Mouse (Mus musculus): ENCODE results near the gene Alpl. TPM values are rescaled to one million over a fixed set of nuclear protein-coding genes. Genes with fewer than 3 reads are reported as not detected.
A peak's percentile ranks its signal among the peaks of the same experiment; 100 is the strongest.

Alpl gene
- polyA plus RNA-seq, 2 experiments, result 5.1 TPM

DNA sequence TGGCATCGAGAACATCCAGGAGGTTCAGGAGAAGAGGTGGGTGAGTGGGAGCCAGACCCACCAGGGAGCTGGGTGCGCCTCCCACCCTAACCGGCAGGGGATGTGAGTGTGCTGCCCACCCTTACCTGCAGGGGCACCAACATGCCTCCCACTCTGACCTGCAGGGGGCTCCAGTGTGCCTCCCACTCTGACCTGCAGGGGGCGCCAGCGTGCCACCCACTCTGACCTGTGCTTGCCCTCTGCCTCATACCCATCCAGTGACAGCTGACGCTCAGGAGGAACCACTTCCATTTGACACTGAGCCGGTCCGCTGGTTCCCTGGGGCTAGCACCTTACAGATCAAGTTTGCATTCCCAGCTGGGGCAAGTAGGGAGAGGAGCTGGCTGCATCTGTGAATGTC is 71.4 kb downstream of the Alpl start:
- H3K36me3 ChIP-seq (replicated peaks; ENCODE audit: control insufficient read depth, insufficient read depth, low read depth), result no peaks in the 10 kb centered on the region
- TF ChIP-seq CTCF (IDR thresholded peaks at IDR 0.05; ENCODE audit: low read depth), result peak; percentile 100
- no peak for TF ChIP-seq EP300 (IDR thresholded peaks at IDR 0.05; ENCODE audit: low read depth)
- DNase-seq (ENCODE audit: low read depth in 3 of 3, low spot score in 3 of 3), result peak in 2 of 3 experiments; percentile 30 to 38
- H3K27ac ChIP-seq, result no peak overlapping the region
- no peaks in the 10 kb centered on the region for H3K9me3 ChIP-seq (ENCODE audit: control insufficient read depth, low read length)
- peak overlapping the region; percentile 2 to 28; a peak in 1 of 4 replicates for H3K4me3 ChIP-seq (ENCODE audit: insufficient read depth in 1 of 2, low read depth in 2 of 2, low read length in 2 of 2)
- H3K4me1 ChIP-seq (replicated peaks; ENCODE audit: control insufficient read depth in 2 of 2, insufficient read depth in 2 of 2, low read length in 1 of 2), result no peaks in the 10 kb centered on the region
- ATAC-seq (ENCODE audit: insufficient read depth), result peak; percentile 14; the same call in 1 of the 2 replicates
- no peak overlapping the region for H3K9ac ChIP-seq (replicated peaks)
- H3K4me2 ChIP-seq (ENCODE audit: low read depth), result peak overlapping the region; percentile 58
- 40% methylated on average over 8 of the region's 8 CpGs for WGBS (ENCODE audit: insufficient replicate concordance)
- peaks cover 24% of the 10 kb centered on the region for H3K27me3 ChIP-seq (ENCODE audit: control insufficient read depth, insufficient read depth, low read length)

DNA sequence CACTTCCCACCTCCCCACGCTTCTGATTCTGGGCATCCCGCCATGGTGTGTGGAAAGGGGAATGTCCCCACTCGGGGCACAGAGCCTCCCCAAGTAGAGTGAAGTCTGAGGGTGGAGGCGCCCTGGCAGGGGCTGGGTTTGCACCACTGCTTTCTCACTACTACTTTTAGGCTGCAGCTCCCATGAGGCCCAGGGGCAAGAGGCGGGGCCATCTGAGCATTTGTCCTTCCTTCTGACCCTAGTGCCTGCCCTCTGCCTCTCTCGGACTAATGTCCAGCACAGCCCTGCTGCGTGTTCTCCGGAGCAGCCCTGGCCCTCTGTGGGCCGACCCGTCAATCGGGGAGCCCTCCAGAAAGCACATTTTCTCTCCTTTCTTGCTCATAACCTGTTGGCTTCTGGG is 72.0 kb downstream of the Alpl start:
- Histone ChIP-seq H3K27ac (no peak overlapping the region), H3K36me3 (replicated peaks; ENCODE audit: control insufficient read depth, insufficient read depth, low read depth) (no peaks in the 10 kb centered on the region), H3K9me3 (ENCODE audit: control insufficient read depth, low read length) (no peaks in the 10 kb centered on the region), H3K4me1 (replicated peaks; ENCODE audit: control insufficient read depth in 2 of 2, insufficient read depth in 2 of 2, low read length in 1 of 2) (no peaks in the 10 kb centered on the region), H3K4me2 (ENCODE audit: low read depth) (peak overlapping the region; percentile 58), H3K9ac (replicated peaks) (peak overlapping the region; percentile 40; the same call in 1 of the 2 replicates), H3K4me3 (ENCODE audit: insufficient read depth in 1 of 2, low read depth in 2 of 2, low read length in 2 of 2) (peak overlapping the region; percentile 2 to 28; a peak in 1 of 4 replicates), H3K27me3 (ENCODE audit: control insufficient read depth, insufficient read depth, low read length) (peaks cover 21% of the 10 kb centered on the region)
- no peak for DNase-seq (ENCODE audit: low read depth in 3 of 3, low spot score in 3 of 3)
- no peak for ATAC-seq (ENCODE audit: insufficient read depth)
- WGBS (ENCODE audit: insufficient replicate concordance), result 47% methylated on average over 11 of the region's 11 CpGs
- TF ChIP-seq EP300 (IDR thresholded peaks at IDR 0.05; ENCODE audit: low read depth), result no peak
- TF ChIP-seq CTCF (IDR thresholded peaks at IDR 0.05; ENCODE audit: low read depth), result no peak

DNA sequence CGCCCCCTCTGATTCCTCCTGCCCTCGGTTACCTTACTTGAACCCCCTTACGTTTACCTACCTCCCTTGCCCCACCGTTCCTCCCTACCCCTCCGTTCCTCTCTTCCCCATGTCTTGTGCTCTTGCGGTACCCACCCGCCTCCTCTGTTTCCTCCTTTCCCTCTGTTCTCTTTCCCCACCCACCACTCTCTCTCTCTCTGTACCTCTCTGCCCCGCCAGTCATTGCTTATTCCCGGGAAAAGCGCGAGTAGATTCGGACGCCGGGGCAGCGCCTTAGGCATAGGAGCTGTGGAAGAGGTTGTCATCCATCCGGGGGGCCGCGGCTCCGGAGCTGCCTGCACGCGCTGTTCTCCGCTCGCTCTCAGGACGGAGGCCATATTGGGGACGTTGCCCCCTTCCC is 72.7 kb downstream of the Alpl start:
- no peaks in the 10 kb centered on the region for H3K36me3 ChIP-seq (replicated peaks; ENCODE audit: control insufficient read depth, insufficient read depth, low read depth)
- DNase-seq (ENCODE audit: low read depth in 3 of 3, low spot score in 3 of 3) (no peak), ATAC-seq (ENCODE audit: insufficient read depth) (no peak)
- peak overlapping the region; percentile 58 for H3K4me2 ChIP-seq (ENCODE audit: low read depth)
- no peak for TF ChIP-seq EP300 (IDR thresholded peaks at IDR 0.05; ENCODE audit: low read depth)
- TF ChIP-seq CTCF (IDR thresholded peaks at IDR 0.05; ENCODE audit: low read depth), result no peak
- H3K4me3 ChIP-seq (ENCODE audit: insufficient read depth in 1 of 2, low read depth in 2 of 2, low read length in 2 of 2), result peak overlapping the region in 1 of 2 experiments; percentile 10; a peak in 1 of 4 replicates
- WGBS (ENCODE audit: insufficient replicate concordance), result 38% methylated on average over 25 of the region's 25 CpGs
- no peaks in the 10 kb centered on the region for H3K4me1 ChIP-seq (replicated peaks; ENCODE audit: control insufficient read depth in 2 of 2, insufficient read depth in 2 of 2, low read length in 1 of 2)
- H3K9me3 ChIP-seq (ENCODE audit: control insufficient read depth, low read length), result no peaks in the 10 kb centered on the region
- no peak overlapping the region for H3K27ac ChIP-seq
- H3K9ac ChIP-seq (replicated peaks), result no peak overlapping the region
- peaks cover 14% of the 10 kb centered on the region for H3K27me3 ChIP-seq (ENCODE audit: control insufficient read depth, insufficient read depth, low read length)

DNA sequence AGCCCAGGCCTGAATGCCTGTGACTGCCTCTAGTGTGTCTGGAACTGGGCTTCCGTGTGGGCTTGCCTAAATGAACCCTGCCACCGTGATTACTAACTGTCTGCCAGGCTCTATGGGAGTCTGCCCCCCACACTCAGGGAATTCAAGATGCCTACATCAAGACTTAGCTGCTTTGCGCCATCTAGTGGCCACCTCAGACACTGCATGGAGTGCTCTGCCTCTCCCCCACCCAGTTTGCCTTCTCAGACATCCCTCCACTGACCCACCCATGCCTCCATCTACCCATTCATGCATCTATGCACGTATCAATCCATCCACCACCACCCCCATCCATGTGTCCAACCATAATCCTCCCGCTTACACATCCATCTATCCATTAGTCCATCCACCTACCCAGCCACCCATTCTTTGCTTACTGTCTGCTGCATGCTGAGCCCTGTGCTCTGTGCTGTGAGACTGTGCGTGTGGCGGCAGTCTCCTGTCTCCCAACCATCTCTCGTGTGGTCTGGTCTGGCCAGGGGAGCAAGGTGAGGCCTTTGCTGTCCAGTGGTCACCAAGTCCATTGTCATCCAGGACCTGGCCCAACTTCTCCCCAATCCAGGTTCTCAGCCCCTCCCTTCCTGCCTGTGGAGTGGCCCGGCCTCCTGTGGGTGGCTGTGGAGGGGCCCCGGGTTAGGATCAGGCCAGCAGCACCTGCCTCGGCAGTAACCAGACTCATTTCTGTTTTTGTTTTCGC is 73.3 kb downstream of the Alpl start:
- 17% methylated on average over 12 of the region's 12 CpGs for WGBS (ENCODE audit: insufficient replicate concordance)
- Histone ChIP-seq H3K4me2 (ENCODE audit: low read depth) (no peak overlapping the region), H3K9me3 (ENCODE audit: control insufficient read depth, low read length) (no peaks in the 10 kb centered on the region), H3K9ac (replicated peaks) (no peak overlapping the region), H3K27ac (no peak overlapping the region), H3K27me3 (ENCODE audit: control insufficient read depth, insufficient read depth, low read length) (peaks cover 10% of the 10 kb centered on the region), H3K4me3 (ENCODE audit: insufficient read depth in 1 of 2, low read depth in 2 of 2, low read length in 2 of 2) (no peak overlapping the region), H3K36me3 (replicated peaks; ENCODE audit: control insufficient read depth, insufficient read depth, low read depth) (no peaks in the 10 kb centered on the region), H3K4me1 (replicated peaks; ENCODE audit: control insufficient read depth in 2 of 2, insufficient read depth in 2 of 2, low read length in 1 of 2) (no peaks in the 10 kb centered on the region)
- ATAC-seq (ENCODE audit: insufficient read depth) (no peak), DNase-seq (ENCODE audit: low read depth in 3 of 3, low spot score in 3 of 3) (peak; percentile 35 to 43 (median 40))
- TF ChIP-seq CTCF (IDR thresholded peaks at IDR 0.05; ENCODE audit: low read depth) (peak; percentile 98), EP300 (IDR thresholded peaks at IDR 0.05; ENCODE audit: low read depth) (no peak)

DNA sequence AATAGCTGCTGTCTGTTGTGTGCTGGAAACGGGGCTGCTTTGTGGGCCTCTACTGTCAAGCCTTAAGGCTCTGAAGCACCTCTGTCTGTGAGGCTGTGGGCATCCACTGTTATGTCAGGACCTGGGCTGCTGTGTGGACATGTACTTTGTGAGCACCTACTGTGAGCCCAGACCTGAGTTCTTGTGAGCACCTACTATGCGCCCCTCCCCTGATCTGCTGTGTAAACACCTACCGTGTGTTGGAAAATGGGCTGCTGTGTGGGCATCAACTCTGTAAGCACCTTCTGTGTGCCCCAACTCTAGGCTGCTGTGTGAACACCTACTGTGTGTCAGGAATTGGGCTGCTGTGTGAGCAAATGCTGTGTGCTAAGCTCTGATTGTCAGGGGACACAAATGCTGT is 74.0 kb downstream of the Alpl start:
- no peak for DNase-seq (ENCODE audit: low read depth in 3 of 3, low spot score in 3 of 3)
- WGBS (ENCODE audit: insufficient replicate concordance), result 87% methylated on average over 3 of the region's 3 CpGs
- Histone ChIP-seq H3K36me3 (replicated peaks; ENCODE audit: control insufficient read depth, insufficient read depth, low read depth) (no peaks in the 10 kb centered on the region), H3K4me3 (ENCODE audit: insufficient read depth in 1 of 2, low read depth in 2 of 2, low read length in 2 of 2) (no peak overlapping the region), H3K27me3 (ENCODE audit: control insufficient read depth, insufficient read depth, low read length) (peaks cover 10% of the 10 kb centered on the region), H3K9ac (replicated peaks) (no peak overlapping the region), H3K4me2 (ENCODE audit: low read depth) (no peak overlapping the region), H3K27ac (no peak overlapping the region), H3K4me1 (replicated peaks; ENCODE audit: control insufficient read depth in 2 of 2, insufficient read depth in 2 of 2, low read length in 1 of 2) (no peaks in the 10 kb centered on the region), H3K9me3 (ENCODE audit: control insufficient read depth, low read length) (no peaks in the 10 kb centered on the region)
- TF ChIP-seq CTCF (IDR thresholded peaks at IDR 0.05; ENCODE audit: low read depth) (no peak), EP300 (IDR thresholded peaks at IDR 0.05; ENCODE audit: low read depth) (no peak)
- ATAC-seq (ENCODE audit: insufficient read depth), result no peak

All from liver, embryonic 14.5 days (tissue).